Mouse (Mus musculus): Measurements from ENCODE around the gene Krt36. TPM values are rescaled to one million over a fixed set of nuclear protein-coding genes. Genes with fewer than 3 reads are reported as not detected.

Krt36 gene
- total and polyA plus RNA-seq, 3 experiments: not detected

DNA sequence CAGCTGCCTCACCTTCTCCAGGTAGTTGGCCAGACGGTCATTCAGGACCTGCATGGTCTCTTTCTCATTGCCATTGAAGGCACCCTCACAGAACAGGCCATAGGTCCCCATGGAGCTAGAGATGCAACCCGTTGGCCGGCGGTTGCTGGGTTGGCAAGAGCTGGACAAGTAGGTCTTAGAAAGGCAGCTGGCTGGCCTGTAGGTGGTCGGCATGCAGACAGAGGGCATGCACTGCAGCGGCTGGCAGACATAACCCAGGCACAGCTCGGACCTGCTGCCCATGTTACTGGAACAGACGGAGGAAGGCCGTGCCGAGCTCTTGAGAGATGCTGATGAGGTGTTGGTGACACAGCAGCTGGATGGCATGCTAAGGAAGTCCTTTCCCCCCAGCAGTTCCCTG is 17.6 kb downstream of the Krt36 start, which contains the start of gene Krt32:
TSS of gene Krt32 (minus strand) at position 366 of the 400 bp plus-strand sequence.
- Histone ChIP-seq H3K4me3 (ENCODE audit: control insufficient read depth in 1 of 2, insufficient read depth in 1 of 2, low read depth in 2 of 2, low read length in 2 of 2) (no peak within 1 kb of the TSS), H3K27ac (ENCODE audit: control insufficient read depth, low read depth, low read length) (no peak within 1 kb of the TSS), H3K27me3 (ENCODE audit: control insufficient read depth in 1 of 2, insufficient read depth in 2 of 2, low read length in 2 of 2) (no peaks in the 10 kb centered on the region), H3K4me1 (ENCODE audit: control insufficient read depth in 1 of 2, insufficient read depth in 2 of 2, low read length in 2 of 2) (no peaks in the 10 kb centered on the region), H3K79me2 (ENCODE audit: control insufficient read depth, insufficient read depth, low read length, poor library complexity) (no peaks in the 10 kb centered on the region), H3K9me3 (replicated peaks; ENCODE audit: insufficient read depth, low read length) (no peaks in the 10 kb centered on the region), H3K9ac (ENCODE audit: control insufficient read depth, low read depth, low read length, poor library complexity, severe bottlenecking) (no peak within 1 kb of the TSS), H3K36me3 (ENCODE audit: control insufficient read depth in 1 of 2, insufficient read depth in 2 of 2, low read length in 2 of 2) (no peaks in the 10 kb centered on the region)
- no peak for DNase-seq (ENCODE audit: low read depth, low spot score)
- TF ChIP-seq JUND (IDR thresholded peaks at IDR 0.05; ENCODE audit: low read depth, low read length) (no peak), ZMIZ1 (IDR thresholded peaks at IDR 0.05; ENCODE audit: low read depth, low read length) (no peak)

DNA sequence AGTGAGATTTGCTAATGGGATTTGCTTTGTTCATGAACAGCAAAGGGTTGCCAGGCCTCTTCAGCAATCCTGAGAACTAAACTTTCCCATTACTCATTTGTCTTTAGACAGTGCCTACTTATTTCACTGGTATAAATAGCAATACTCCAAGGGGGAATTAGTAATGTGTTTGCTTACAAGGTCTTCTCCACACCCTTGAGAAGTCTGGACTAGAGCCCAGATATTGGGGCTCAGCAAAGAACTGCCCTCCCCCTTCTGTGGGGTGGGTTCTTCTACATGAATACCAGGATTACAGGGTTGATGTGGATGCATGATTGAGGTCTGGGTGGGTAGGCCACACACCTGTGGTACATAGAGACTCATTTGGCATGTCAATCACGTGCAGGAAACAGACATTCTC is 31.6 kb downstream of the Krt36 start:
- DNase-seq (ENCODE audit: low read depth, low spot score): no peak
- Histone ChIP-seq H3K9ac (ENCODE audit: control insufficient read depth, low read depth, low read length, poor library complexity, severe bottlenecking) (no peak overlapping the region), H3K9me3 (replicated peaks; ENCODE audit: insufficient read depth, low read length) (no peaks in the 10 kb centered on the region), H3K4me1 (ENCODE audit: control insufficient read depth in 1 of 2, insufficient read depth in 2 of 2, low read length in 2 of 2) (no peaks in the 10 kb centered on the region), H3K36me3 (ENCODE audit: control insufficient read depth in 1 of 2, insufficient read depth in 2 of 2, low read length in 2 of 2) (no peaks in the 10 kb centered on the region), H3K4me3 (ENCODE audit: control insufficient read depth in 1 of 2, insufficient read depth in 1 of 2, low read depth in 2 of 2, low read length in 2 of 2) (no peak overlapping the region), H3K79me2 (ENCODE audit: control insufficient read depth, insufficient read depth, low read length, poor library complexity) (no peaks in the 10 kb centered on the region), H3K27ac (ENCODE audit: control insufficient read depth, low read depth, low read length) (no peak overlapping the region), H3K27me3 (ENCODE audit: control insufficient read depth in 1 of 2, insufficient read depth in 2 of 2, low read length in 2 of 2) (no peaks in the 10 kb centered on the region)
- no peak for TF ChIP-seq RAD21 (IDR thresholded peaks at IDR 0.05; ENCODE audit: low read depth, low read length)
- no peak for TF ChIP-seq ZMIZ1 (IDR thresholded peaks at IDR 0.05; ENCODE audit: low read depth, low read length)
- TF ChIP-seq TCF12 (IDR thresholded peaks at IDR 0.05; ENCODE audit: low read depth, low read length): no peak
- no peak for TF ChIP-seq EP300 (IDR thresholded peaks at IDR 0.05; ENCODE audit: low read depth in 1 of 2, low read length in 2 of 2)
- TF ChIP-seq MAFK (IDR thresholded peaks at IDR 0.05; ENCODE audit: borderline replicate concordance, low read depth, low read length): no peak
- no peak for TF ChIP-seq USF2 (IDR thresholded peaks at IDR 0.05; ENCODE audit: borderline replicate concordance in 1 of 2, insufficient read depth in 1 of 2, low read depth in 1 of 2, low read length in 2 of 2)
- TF ChIP-seq CHD2 (IDR thresholded peaks at IDR 0.05; ENCODE audit: low read length): no peak
- no peak for TF ChIP-seq BHLHE40 (IDR thresholded peaks at IDR 0.05; ENCODE audit: borderline replicate concordance, low read depth, low read length)
- no peak for TF ChIP-seq MAZ (IDR thresholded peaks at IDR 0.05; ENCODE audit: low read depth, low read length)
- TF ChIP-seq RCOR1 (IDR thresholded peaks at IDR 0.05; ENCODE audit: low read depth, low read length): no peak
- TF ChIP-seq CHD1 (IDR thresholded peaks at IDR 0.05; ENCODE audit: low read depth, low read length): no peak
- no peak for TF ChIP-seq ZC3H11A (IDR thresholded peaks at IDR 0.05; ENCODE audit: low read depth, low read length)
- TF ChIP-seq SIN3A (IDR thresholded peaks at IDR 0.05; ENCODE audit: low read length): no peak
- TF ChIP-seq CTCF (IDR thresholded peaks at IDR 0.05 in 2 of 3, conservative IDR thresholded peaks at IDR 0.05 in 1 of 3; ENCODE audit: control insufficient read depth in 1 of 3, insufficient read depth in 1 of 3, low read depth in 2 of 3, low read length in 3 of 3, poor library complexity in 1 of 3, severe bottlenecking in 1 of 3): no peak
- TF ChIP-seq SMC3 (IDR thresholded peaks at IDR 0.05; ENCODE audit: low read depth, low read length): no peak
- no peak for TF ChIP-seq MYB (IDR thresholded peaks at IDR 0.05; ENCODE audit: low read depth, low read length)
- no peak for TF ChIP-seq POLR2A (IDR thresholded peaks at IDR 0.05; ENCODE audit: control insufficient read depth in 1 of 2, insufficient read depth in 1 of 2, low read depth in 1 of 2, low read length in 2 of 2, poor library complexity in 1 of 2)
- no peak for TF ChIP-seq MXI1 (IDR thresholded peaks at IDR 0.05; ENCODE audit: low read depth, low read length)
